Mouse (Mus musculus) thymus, postnatal 4 days (tissue): ENCODE data around the gene Arl4a.

Experiments
- DNase-seq: peaks from one replicate; pipeline ENCODE4 v3.0.0; 2021

Gene Arl4a

DNA sequence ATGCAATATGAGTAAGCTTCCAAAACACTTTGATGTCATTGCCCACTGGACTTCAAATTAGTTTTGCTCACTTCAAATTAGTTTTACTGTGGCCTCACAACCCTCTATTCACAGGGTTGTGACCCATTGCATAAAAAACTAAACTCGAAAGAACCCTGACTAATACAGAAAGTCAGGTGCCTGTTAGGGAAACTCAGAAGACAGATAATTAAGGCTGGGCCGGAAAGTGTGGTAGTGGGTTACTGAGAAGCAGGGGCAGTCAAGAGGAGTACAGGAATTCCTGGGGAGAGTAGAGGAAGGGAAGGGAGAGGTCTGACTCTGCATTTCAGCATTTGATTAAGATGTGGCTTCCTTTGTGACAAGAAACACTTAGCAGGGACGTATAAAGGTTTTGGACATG, 29.4 kb downstream of the Arl4a start:
- no peak for DNase-seq

GRCm38 (mm10) chr12:40004766-40005165, 33.1 kb downstream of the Arl4a start:
- no peak for DNase-seq

DNA sequence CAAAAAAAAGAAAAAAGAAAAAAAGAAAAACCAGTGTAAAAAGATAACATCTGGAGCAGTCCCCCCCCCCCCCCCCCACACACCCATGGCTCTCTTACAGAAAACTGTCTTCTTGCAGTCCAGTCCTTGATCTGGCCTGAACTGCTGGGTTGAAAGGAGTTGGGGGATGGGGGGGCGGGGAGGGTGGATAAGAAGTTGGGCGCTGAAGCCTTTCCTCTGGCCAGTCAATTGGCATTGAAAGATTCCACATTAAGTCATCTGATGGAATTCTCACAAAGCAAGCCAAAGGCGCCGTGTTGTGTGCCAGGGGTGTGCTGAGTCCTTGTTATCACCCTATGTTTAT, 39.0 kb downstream of the Arl4a start:
- DNase-seq: no peak

DNA sequence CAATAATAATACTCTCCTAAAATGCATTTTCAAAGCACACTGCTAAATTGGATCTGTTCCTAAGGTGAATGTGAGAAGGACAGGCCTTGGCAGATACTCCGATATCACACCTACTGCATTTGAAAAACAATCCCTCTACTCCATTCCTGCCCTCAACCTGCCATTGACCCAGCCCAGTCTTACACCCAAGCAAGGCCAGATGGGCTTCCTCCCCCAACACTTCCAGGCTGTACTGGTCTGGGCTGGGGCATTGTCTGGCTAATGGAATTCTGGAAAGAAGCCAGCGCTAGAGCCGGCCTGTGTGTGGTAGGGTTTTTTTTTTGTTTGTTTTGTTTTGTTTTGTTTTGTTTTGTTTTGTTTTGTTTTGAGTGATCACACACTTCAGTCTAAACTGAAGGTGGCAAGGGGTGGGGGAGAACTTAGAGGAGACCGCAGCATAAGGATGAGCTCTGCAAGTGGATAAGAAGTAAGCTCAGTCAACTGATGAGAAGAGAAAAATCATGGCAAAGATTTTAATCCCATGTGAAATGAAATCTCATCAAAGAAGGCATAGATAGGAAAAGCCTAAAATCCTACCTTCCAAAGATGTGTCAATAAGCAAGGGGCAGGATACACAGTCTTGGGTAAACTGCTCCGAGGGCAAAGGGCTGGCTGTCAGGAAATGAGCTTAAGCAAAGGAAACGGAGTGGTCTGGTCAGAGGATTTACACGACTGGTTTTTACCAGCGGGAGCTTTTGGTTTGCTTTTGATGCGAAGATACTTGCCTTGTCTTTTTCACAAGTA, 39.6 kb downstream of the Arl4a start:
- no peak for DNase-seq

- DNase-seq: no peak
Observed at GRCm38 (mm10) chr12:39997651-39998050, 40.2 kb downstream of the Arl4a start.

- no peak for DNase-seq
Observed at GRCm38 (mm10) chr12:39996015-39996414, 41.8 kb downstream of the Arl4a start.

DNA sequence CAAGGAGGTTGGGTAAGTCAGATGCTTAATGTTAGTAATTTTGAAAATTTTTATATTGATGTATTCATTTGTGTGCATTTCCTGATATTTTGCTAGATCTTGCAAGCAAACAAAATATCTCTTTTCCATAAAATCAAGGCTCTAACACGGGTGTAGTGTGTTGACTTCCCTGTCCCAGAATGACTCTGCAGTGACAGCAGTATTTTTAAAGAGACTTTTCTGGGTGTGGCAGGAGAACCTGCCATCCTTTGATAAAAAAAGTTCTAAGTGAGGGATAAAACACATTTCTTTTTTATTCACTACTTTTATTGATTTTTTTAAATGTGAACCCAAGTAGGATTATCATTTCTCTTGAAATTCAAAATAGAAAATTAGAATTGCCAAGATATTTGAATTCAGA, 42.2 kb downstream of the Arl4a start:
- DNase-seq: no peak

GRCm38 (mm10) chr12:39992767-39993302, 45.0 kb downstream of the Arl4a start:
- DNase-seq: no peak

DNA sequence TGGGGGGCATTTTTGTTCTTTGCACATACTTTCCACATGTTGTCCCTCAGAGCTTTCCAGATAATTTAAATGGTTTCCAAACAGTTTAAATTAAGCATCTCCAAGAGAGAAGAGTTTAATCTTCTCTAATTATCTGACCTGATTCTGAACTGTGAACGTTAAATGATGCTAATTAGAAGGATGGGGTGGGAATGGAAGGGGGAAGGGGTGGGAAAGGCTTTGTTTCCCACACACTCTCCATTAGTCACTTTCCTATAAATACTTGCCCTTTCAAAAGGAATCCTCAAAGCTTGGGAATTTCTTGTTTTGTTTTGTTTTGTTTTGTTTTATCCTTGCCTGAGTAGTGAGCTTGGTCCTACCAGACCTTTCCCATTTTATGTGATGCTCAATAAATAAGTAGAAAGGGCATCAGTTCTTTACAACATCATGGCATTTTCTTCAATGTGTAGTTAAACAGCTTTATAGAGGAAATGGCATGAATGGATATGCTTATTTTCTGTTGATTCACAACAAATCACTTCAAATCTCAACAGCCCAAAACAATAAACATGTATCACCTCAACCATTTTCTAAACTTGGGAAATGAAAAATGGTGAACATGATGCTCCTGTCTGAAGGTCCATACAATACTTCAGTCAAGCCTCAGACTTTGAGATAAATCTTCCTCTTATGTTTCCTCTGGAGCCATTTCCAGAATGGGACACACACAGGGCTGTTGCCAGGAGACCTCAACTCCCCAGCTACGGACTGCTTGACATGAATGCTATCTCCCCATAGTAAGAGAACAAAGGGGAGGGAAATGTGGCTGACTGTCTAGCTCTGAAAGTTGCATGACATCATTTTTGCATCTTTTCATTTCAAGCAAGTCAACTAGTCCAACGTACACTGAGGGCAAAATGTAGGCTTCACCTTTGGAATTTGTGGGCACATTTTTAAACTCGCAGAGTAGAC, 46.7 kb downstream of the Arl4a start:
- no peak for DNase-seq

DNA sequence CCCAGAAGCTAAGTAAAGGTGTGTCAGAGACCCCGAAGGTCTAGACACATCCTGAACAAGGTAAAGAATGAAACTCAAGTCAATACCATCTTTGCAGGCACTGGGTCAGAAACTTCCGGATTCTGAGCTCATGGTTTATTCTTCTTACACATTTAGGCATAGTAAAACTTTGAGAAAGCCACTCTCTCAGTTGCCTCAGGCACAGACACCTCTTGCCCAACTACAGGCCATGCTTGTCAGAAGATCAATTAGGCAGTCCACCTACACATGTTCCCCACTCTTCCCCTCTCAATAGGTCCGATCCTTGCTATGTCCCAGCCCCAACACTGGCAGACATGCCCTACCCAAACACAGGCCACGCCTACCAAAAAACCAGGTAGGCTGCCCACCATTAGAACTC, 48.7 kb downstream of the Arl4a start:
- DNase-seq: no peak

DNA sequence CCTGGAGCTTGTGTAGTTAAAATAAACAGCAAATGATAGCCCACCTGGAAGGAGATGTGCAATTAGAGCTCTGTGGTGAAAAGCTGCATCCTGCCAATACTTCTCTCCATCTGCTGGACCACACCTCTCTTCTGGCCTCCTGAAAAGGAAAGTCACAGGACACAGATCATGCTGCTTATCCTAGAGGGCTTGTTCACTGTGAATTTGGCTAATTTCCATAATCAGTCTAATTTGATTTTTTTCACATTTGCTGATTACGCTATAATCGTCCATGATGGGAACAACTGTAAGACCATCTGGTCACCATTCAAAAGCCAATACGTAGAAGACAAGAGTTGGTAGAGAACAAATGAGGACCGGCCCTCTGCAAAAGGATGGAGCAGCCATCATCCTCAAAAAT, 50.6 kb downstream of the Arl4a start:
- DNase-seq: no peak

- no peak for DNase-seq
Observed at GRCm38 (mm10) chr12:39985639-39986038, 52.2 kb downstream of the Arl4a start.

GRCm38 (mm10) chr12:39979792-39980191, 58.0 kb downstream of the Arl4a start:
- no peak for DNase-seq

- no peak for DNase-seq
Observed at GRCm38 (mm10) chr12:39979066-39979465, 58.8 kb downstream of the Arl4a start.

- DNase-seq: no peak
Observed at GRCm38 (mm10) chr12:39977996-39978590, 59.7 kb downstream of the Arl4a start.

DNA sequence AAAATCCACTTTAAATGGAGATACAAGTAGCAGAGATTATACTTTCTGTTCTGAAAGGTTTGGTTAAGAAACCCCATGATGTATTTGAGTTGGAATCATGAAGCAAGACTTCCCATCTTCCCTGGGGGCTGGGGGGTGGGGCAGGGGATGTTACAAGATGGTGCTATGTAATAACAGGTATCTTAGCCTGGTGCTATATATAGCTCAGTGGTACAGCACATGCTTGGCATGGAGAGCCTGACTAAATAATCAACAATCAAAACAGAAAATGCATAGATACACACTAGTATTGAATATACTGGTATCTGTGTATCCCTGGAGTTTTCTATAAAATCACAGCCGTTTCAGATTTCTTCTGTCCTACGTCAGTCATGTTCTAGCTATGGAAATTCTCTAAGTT, 61.4 kb downstream of the Arl4a start:
- no peak for DNase-seq

GRCm38 (mm10) chr12:39975829-39976340, 61.9 kb downstream of the Arl4a start:
- DNase-seq: no peak

GRCm38 (mm10) chr12:39974977-39975583, 62.7 kb downstream of the Arl4a start:
- no peak for DNase-seq

DNA sequence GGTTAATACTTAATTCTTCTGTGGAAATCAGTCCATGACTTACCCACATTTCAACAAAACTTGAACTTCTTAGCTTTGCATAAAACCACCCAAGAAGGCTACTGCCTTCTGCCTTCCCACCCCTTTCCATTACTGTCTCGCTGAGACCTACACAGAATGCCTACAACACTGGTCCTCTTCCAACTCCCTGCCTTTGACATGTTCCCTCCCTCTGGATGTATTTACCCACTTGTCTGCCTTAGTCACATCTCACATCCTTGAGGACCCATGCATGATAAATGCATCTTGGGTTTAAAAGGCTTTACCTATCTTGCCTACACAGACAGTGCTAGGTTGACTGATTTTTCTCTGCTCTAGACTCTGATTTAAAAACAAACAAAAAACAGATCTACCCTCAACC, 63.6 kb downstream of the Arl4a start:
- DNase-seq: no peak

- no peak for DNase-seq
Observed at GRCm38 (mm10) chr12:39969500-39969899, 68.3 kb downstream of the Arl4a start.

- no peak for DNase-seq
Observed at GRCm38 (mm10) chr12:39968109-39968508, 69.7 kb downstream of the Arl4a start.

GRCm38 (mm10) chr12:39959166-39959565, 78.7 kb downstream of the Arl4a start:
- DNase-seq: no peak
